Mouse (Mus musculus) cortical plate, adult 2 months (tissue): ENCODE data around the gene Reps2.

Experiments
- CTCF ChIP-seq: fragments of 200-500 bp; IDR thresholded peaks from 2 replicates; pipeline ENCODE4 v1.5.1; 2011; ENCODE audit warnings: mild to moderate bottlenecking, control low read depth, low read length; ENCODE audit not compliant: insufficient read depth; ENCODE audit errors: extremely low read depth
- POLR2A ChIP-seq: fragments of 200-500 bp; IDR thresholded peaks from 2 replicates; pipeline ENCODE4 v1.6.1; 2011; ENCODE audit warnings: mild to moderate bottlenecking, low read length, control low read depth; ENCODE audit not compliant: insufficient read depth; ENCODE audit errors: extremely low read depth

DNA sequence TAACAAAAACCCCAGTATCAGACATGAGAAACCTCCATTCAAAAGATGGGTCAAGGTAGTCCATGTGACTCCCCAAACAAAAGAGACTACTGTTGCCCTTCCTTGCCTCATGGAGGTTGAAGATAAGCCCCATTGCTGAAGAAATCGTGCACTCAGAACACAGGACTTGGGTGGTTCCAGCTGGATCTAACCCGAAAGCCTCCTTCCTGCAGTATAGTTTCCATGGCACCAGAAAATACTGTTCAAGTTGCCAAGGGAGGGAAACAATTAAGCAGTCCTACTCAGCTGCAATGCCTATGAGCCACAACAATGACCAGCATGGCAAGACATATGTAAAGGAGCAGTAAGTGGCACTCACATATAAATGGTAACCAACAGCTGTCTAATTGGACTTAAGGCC lies 36.1 kb upstream of the Reps2 start:
- TF ChIP-seq CTCF (no peak), POLR2A (no peak)
